Mouse (Mus musculus) forelimb bud, embryonic 11.5 days (tissue): ENCODE results near the gene AC131692.1.
"Not testable (repeated sequence)": the region's sequence is repeated elsewhere in the genome, so short reads cannot be mapped to it uniquely, and the experiment has no call there.

Source experiments
- DNase-seq: peaks from one replicate; pipeline ENCODE4 v3.0.0-alpha.2; 2012; ENCODE audit warnings: low read depth, low spot score

AC131692.1 gene

DNA sequence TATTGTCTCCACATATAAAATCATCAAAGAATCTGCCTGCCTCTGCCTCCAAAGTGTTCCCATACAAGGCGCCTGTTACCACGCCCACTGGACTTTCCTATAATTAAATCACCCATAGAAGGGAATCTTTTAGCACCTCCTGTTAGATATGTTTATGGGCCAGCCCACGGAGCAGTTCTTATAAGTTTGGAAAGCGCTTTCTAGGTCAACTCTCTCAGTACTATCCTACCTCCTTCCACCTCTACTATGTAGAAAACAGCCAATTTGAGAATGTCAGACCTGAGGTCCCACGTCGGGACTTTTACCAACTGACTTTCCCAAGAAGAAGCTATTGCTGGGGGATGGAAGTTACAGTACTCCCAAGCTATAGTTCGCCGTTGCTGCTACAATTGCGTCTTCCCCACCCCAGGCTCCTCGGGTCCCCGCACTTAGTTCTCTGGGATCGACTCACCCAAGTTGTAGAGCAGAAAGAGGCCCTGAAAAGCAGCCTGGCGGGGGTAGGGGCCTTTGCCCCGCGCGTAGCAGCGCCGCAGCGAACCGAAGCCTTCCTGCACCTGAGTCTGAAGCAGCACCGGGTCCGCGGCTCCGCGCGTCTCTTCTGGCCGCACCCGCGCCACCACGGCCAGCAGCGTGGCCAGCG, 23.2 kb downstream of the AC131692.1 start:
- DNase-seq, result no peak

DNA sequence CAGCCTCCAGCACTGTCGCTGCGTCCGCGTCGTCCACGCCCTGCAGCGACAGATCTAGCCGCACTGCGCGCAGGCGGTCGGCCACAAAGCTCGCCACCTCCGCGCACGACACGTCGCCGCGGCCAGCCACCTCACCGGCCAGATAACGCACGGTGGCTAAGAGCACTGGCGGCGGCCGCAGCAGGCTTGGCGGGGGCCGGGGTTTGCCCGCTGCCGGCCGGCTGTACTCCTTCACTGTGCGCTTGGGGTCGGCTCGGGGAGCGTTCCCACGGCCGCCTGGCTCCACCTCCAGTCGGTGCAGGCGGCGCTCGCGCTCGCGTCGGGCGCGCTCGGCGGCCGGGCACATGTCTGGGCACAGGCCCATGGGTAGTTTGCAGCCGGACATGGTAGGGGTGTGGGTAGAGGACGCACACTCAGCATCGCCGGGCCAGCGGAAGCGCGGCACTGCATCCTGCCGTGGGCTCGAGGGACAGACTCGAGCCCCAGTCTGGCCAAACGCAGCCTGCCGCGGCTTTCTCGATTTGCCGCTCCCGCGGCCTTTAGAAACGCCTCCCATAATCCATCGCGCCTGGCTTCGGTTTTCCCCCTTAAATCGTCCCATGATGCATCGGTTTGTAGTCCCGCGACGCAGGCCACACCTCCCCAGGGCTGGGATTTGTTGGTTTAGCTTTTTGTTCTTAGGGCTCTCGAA, 23.9 kb downstream of the AC131692.1 start, which contains the start of gene Sac3d1:
Sac3d1 (minus strand) TSS at position 665 of the 691 bp plus-strand sequence.
- DNase-seq, result peak; percentile 94

DNA sequence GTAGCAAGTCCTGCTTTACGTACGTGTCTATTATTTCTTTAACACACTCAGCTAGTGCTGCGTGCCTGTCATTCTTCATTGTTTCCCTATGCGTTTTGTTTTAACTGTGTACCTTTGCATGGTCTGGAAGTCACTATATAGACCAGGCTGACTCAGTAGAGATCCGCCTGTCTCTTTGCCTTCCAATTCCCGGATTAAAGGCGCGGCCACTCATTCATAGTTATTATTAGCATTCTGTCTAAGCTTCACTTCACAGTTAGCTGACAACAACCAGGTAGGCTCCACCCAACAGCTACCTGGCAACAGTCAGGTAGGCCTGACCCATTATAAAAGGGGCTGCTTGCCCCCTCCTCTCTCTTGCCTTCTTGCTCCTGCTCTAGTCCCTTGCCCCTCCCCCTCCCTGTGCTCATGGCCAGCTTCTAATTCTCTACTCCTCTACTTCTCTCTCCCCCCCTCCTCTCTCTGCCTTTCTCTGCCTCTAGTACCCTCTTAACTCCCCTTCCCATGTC, 24.5 kb downstream of the AC131692.1 start:
- peak; percentile 10 for DNase-seq

DNA sequence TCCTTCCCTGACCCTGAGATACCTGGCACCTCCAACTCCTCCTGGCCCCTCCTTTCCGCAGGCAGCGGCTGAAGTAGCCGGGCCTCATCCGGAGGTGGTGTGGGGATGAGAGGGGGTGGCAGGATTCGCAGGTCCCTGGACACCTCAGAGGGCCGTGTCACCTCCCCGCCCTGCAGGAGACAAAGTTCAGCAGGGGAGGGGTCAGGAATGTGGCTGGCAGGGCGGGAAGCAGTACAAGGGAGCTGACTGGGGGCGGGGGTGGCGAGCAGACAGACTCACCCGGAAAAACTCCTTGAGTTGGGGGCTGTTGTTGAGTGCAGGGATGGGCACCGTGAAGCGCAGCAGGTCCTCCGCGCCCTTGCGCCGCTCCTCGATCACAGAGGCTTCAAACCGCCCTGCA, 27.5 kb downstream of the AC131692.1 start:
- no peak for DNase-seq

DNA sequence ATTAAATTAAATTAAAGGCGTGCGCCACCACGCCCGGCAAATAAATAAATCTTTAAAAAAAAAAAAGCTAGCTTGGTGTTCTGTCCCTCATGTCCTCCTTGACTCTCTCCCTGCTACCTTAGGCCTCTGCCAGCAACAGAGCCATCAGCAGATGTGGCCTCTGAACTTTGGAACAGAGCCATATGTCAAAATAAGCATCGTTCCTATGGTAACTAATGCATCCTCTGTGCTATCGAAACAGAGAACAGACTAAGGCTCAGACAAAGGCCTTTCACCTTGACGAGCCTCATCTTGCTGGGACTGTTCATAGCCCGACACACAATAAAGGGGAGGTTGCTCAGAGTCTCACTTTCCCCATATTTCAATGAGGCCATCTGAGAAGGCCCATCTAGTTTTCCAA, 29.1 kb downstream of the AC131692.1 start:
- peak; percentile 28 for DNase-seq

DNA sequence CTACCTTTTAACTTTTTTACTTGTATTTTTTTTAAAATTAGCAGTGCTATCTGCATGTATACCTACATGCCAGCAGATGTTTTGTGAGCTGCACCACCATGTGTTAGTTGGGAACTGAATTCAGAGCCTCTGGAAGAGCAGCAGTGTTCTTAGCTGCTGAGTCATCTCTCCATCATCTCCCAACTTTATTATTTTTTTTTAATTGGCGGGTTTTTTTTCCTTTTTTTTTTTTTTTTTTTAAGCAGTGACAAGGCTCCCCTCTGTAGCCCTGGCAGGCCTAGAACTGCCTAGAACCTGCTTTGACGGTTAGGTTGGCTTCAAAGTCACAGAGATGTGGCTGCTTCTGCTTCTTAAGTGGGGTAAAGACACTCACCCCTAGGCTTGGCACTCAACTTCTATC, 30.7 kb downstream of the AC131692.1 start:
- DNase-seq, result no peak

DNA sequence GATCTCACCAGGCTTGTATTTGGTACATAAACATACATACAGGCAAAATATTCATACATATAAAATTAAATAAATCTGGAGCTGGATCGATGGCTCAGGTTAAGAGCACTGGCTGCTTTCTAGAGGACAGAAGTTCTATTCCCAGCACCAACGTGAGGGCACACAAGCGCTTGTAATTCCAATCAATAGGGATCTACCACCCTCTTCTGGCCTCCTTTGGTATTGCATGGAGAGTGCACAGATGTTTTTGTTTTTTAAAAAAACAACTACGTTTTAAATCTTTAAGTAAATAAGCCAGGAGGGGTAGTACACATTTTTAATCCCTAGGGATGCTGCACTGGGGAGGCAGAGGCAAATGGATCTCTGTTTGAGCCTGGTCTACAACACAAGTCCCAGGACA, 32.1 kb downstream of the AC131692.1 start:
- DNase-seq, result peak; percentile 63

DNA sequence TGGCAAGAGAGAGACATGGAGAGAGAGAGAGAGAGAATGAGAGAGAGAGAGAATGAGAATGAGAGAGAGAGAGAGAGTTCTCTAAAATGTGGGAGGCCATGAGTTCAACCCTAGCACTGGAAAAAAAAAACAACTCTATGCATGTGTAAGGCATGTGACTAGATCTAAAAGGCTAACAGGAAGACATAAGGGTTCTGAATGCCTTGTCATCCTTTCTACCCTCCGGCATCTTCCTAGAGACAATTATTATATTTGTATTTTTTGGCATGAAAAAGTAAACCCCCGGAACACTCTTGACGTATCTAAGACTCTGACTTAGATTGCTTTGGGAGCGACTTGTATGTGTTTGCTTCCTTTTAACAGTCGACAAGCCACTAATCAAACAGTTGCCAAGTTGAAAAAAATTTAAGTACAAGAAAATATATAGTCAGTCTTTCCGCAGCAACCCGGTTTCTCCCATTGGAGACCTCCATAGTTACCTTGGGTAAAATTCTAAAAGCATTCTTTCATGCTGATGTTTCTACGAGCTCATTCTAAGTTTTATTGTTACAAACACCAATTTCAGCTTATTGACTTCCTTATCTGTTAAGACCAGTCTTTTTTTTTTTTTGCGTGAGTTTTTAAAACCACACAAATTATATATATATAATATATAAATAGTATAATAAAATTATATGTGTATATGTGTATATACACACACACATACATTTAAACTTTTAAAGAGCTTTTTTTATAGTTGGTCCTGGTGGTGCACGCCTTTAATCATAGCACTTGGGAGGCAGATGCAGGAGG, 32.8 kb downstream of the AC131692.1 start:
- DNase-seq, result no peak

DNA sequence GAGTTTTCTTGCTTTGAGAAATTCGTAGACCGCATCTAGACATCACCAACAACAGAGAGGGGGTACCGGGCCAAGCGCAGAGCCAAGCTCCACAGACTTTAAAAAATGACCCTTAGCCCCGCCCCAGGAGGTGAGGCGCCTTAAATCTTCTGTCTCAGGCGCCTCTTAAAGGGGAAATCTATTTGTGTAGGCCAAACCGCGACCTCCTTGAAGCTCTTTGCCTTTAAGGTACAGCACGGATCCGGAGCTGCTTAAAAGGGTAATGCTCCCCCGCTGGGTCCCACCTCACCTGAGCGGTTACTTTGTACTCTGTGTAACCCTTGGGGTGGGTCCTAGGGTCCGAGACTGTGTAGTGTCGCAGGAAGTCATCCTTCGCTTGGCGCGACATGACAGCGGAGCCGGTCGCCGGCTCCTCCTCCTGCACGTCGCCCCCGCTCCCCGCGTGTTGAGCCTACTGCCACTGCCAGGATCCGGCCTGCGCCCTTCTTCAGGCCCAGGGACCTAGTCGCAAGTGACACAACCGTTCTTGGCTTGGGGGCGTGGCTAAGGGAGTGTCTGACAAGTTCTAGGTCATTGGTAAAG, 33.6 kb downstream of the AC131692.1 start, which contains the start of gene Snx15:
Snx15 (minus strand) TSS at position 545 of the 582 bp plus-strand sequence.
- peak; percentile 95 for DNase-seq

DNA sequence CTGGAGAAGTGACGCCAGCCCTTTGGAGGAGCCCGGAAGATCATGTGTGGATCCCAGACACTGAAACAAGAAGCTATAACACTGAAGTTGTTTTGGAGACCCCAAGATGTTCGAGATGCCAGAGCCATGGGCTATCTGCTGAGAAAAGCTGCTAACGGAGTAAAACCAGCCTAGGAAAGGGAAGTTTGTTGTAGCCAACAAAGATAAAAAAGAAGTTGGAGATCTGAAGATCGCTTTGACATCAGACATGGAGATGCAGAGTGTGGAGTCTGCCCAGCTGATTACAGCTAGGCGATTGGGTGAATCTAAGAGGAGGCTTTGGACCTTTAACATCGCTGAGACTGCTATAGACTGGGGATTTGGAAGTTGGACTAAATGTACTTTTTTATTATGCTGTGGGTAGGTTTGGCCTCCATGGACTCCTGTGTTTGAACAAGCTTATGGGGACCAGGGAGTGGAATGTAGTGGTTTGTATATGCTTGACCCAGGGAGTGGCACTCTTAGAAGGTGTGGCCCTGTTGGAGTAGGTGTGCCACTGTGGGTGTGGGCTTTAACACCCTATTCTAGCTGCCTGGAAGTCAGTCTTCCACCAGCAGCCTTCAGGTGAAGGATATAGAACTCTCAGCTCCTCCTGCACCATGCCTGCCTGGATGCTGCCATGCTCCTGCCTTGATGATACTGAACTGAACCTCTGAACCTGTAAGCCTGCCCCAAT, 36.4 kb downstream of the AC131692.1 start:
- not testable (repeated sequence) for DNase-seq

DNA sequence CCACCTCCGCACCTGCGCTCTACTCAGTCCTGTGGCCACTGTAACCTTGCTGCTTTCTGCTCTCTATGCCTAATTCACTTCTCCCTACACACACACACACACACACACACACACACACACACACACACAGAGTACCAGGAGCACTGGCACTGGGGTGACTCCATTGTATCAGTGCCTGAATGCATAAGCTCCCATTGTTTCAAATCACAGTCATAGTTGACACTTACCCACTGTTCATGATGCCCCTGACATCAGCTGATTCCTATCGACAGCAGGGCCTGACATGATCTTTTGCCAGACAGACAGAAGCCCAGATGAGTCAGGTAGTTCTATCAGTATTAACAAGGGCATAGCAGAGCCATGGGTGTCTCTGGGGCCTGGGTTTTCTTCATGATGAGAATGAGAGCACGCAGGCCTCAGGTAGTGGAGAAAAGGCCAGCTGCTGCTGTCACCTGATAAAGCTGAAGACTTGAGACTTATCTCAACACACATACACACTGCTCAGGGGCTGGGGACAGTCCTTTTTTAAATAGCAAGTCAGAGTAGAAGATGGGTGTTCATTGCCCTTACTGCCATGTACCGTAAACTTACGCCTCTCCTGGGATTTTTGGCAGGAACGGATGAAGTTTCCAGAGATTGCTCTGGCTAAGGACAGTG, 38.1 kb downstream of the AC131692.1 start:
- no peak for DNase-seq

DNA sequence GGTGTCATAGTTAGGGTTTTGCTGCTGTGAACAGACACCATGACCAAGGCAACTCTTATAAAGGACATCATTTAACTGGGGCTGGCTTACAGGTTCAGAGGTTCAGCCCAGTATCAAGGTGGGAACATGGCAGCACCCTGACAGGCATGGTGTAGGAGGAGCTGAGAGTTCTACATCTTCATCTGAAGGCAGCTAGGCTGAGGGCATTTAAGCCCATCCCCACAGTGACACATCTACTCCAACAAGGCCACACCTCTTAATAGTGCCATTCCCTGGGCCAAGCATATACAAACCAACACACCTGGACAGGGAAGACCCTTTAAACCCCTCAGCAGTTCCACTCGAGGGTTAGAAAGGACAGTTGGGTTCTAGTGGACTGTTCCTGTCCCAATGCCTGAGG, 39.0 kb downstream of the AC131692.1 start:
- DNase-seq, result not testable (repeated sequence)

DNA sequence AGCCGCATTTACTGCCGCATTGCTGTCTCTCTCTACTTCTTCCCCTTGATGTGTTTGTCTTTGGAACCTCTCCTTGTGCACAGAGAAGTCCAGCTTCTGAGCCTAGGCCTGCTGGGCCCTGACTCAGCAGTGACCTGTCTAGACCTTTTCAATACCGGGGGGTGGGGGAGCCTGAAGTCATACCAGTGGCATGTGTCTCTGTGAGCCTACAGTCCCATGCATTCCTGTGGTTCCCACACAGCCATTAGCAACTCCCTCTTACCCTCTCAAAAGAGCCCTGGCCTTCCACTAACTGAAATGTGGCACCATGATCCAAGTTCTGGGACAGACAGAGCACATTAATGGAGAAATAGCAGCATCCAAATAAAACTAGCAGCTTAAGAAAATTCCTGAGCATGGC, 42.2 kb downstream of the AC131692.1 start:
- no peak for DNase-seq

DNA sequence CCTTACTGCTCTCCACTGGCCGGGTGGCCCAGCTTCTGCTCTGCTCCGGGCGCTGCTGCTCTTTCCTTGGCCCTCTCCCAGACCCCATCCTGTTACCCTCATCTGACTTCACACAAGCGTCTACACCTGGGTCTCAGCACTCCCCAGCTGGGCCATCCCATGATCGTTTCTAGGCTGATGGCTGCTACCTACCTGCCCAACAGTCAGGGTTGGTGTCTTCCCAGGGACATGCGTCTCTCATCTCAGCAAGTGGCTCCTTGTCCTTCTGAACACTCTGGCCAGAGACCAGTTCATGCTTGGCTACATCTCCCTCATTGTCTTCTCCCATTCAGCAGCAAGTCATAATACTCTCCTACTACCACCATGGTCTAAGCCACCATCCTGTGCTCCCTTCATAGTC, 45.5 kb downstream of the AC131692.1 start:
- DNase-seq, result no peak

DNA sequence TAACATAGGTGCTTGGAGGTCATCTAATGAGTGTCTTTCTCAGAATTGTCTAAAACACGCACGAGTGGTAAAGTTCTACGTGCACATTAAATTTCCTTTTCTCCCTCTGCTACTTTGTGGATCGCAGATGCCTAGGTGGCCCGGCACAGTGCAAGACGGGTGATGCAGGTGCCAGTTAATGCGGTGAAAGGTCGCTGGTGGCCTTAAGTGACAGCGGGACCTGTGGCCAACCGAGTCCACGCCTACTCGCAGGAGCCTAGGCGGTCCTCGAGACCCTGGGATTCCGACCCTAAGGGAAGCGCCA, 46.1 kb downstream of the AC131692.1 start:
- no peak for DNase-seq

DNA sequence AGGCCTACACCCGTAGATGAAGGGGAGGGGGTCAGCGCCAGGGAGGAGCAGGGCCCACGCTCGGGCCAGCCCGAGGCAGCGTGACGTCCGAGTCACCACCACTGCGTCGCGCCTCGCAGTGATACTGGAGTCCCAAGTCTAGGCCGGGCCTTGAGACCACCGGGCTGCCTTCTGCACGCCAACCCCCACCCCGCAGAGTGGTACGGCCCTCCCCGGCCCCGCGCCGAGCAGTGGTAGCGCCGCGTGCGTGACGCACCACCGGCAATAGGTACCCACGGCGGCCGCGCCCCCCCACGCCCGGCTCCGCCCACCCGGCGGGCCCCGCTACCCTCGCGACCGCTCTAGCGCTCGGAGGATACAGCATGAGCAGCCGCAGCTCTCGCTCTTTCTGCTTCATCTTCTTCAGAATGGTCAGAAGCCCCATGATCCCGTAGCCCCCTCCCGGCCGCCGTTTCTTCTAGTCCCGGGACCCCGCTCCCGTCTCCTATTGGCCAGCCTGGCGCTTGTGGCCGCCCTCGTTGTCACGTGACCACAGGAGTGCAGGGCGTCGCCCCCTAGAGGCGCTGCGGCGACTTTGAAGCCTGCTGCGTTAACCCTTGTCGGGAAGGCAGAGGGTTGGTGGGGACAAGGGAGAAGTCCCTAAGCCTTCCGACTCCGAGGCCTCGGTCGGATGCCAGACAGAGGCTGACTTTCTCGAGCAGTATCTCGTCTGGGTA, 46.6 kb downstream of the AC131692.1 start, which contains the start of gene Batf2:
Batf2 (plus strand) TSS at position 306 of the 716 bp plus-strand sequence.
- DNase-seq, result peak; percentile 97

DNA sequence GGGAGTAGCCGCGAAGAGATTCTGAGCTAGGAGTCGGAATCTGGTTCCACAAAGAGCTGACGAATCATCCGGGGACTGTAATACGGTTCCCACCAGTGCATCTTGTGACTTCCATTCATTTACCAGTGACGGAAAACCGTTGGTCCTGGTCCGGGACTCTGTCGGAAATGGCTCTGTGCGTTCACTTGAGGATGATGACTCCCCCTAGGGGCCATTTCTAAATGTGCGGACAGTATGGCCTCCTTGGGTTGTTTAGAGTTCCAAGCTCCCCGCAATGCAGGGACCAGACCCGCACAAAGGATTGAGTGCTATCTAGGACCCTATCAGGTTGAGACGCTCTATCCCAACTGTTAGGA, 47.2 kb downstream of the AC131692.1 start, which contains the start of gene Arl2:
Arl2 (minus strand) TSS at position 155 of the 356 bp plus-strand sequence.
- DNase-seq, result peak; percentile 92

DNA sequence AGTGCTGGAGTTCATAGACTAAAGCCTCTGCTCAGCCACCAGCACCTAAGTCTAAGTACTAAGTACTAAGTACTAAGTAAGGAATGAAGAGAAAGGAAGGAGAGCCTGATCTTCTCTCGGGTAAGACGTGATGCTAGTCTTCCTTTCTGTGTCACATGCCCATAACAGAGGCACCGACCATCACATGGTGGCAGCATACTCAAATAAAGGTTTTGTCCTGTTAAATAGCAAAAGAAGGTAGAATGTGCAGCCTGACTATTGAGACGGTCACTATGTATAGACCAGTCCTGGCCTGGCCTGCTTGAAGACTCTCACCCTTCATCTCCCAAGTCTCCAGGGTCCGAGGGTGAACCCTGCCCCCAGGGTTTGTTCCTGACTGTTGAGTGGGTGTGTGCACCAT, 50.6 kb downstream of the AC131692.1 start:
- DNase-seq, result no peak
